Mouse (Mus musculus): ENCODE data around the gene Nfic. TPM values are rescaled to one million over a fixed set of nuclear protein-coding genes. Genes with fewer than 3 reads are reported as not detected.

The Nfic gene
- total RNA-seq, 2 experiments from 2014 or later = 60.0 to 60.1 TPM

GRCm38 (mm10) chr10:81430141-81430830 is 25.1 kb downstream of the Nfic start:
- peak overlapping the region; percentile 83 for H3K4me3 ChIP-seq
- DNase-seq (ENCODE audit: low spot score in 2 of 2) = peak in 1 of 2 experiments; percentile 75
- peak overlapping the region; percentile 99 for H3K27ac ChIP-seq
- TF ChIP-seq CTCF (conservative IDR thresholded peaks at IDR 0.05) = no peak

- Histone ChIP-seq H3K4me3 (peak overlapping the region; percentile 83), H3K27ac (peak overlapping the region; percentile 99)
- no peak for TF ChIP-seq CTCF (conservative IDR thresholded peaks at IDR 0.05)
- DNase-seq (ENCODE audit: low spot score in 2 of 2) = peak in 1 of 2 experiments; percentile 54
Observed at GRCm38 (mm10) chr10:81429605-81430061, 25.8 kb downstream of the Nfic start.

- no peak for TF ChIP-seq CTCF (conservative IDR thresholded peaks at IDR 0.05)
- no peak for DNase-seq (ENCODE audit: low spot score in 2 of 2)
- Histone ChIP-seq H3K27ac (peak overlapping the region; percentile 99), H3K4me3 (no peak overlapping the region)
Observed at GRCm38 (mm10) chr10:81429092-81429491, 26.3 kb downstream of the Nfic start.

GRCm38 (mm10) chr10:81428507-81428870 is 26.9 kb downstream of the Nfic start:
- Histone ChIP-seq H3K4me3 (no peak overlapping the region), H3K27ac (no peak overlapping the region)
- DNase-seq (ENCODE audit: low spot score in 2 of 2) = no peak
- no peak for TF ChIP-seq CTCF (conservative IDR thresholded peaks at IDR 0.05)

GRCm38 (mm10) chr10:81427804-81428506 is 27.5 kb downstream of the Nfic start:
- DNase-seq (ENCODE audit: low spot score in 2 of 2) = no peak
- Histone ChIP-seq H3K4me3 (no peak overlapping the region), H3K27ac (peak overlapping the region; percentile 95; the same call in 1 of the 2 replicates)
- TF ChIP-seq CTCF (conservative IDR thresholded peaks at IDR 0.05) = no peak

- DNase-seq (ENCODE audit: low spot score in 2 of 2) = peak in 1 of 2 experiments; percentile 12
- Histone ChIP-seq H3K27ac (peak overlapping the region; percentile 95), H3K4me3 (peak overlapping the region; percentile 82)
- no peak for TF ChIP-seq CTCF (conservative IDR thresholded peaks at IDR 0.05)
Observed at GRCm38 (mm10) chr10:81427327-81427726, 28.1 kb downstream of the Nfic start.

GRCm38 (mm10) chr10:81426897-81427296 is 28.5 kb downstream of the Nfic start:
- Histone ChIP-seq H3K4me3 (peak overlapping the region; percentile 82), H3K27ac (peak overlapping the region; percentile 95)
- peak in 1 of 2 experiments; percentile 44 for DNase-seq (ENCODE audit: low spot score in 2 of 2)
- TF ChIP-seq CTCF (conservative IDR thresholded peaks at IDR 0.05) = no peak

GRCm38 (mm10) chr10:81426081-81426671 is 29.3 kb downstream of the Nfic start:
- DNase-seq (ENCODE audit: low spot score in 2 of 2) = peak in 1 of 2 experiments; percentile 12
- H3K27ac ChIP-seq = peak overlapping the region; percentile 95

GRCm38 (mm10) chr10:81425236-81425850 is 30.1 kb downstream of the Nfic start:
- no peak for TF ChIP-seq CTCF (conservative IDR thresholded peaks at IDR 0.05)
- peak overlapping the region; percentile 83 for H3K27ac ChIP-seq
- peak overlapping the region; percentile 82 for H3K4me3 ChIP-seq
- peak; percentile 6 to 21 for DNase-seq (ENCODE audit: low spot score in 2 of 2)

More at GRCm38 (mm10) chr10:81426081-81426671, 29.3 kb downstream of the Nfic start:
- TF ChIP-seq CTCF (conservative IDR thresholded peaks at IDR 0.05) = no peak
- peak overlapping the region; percentile 82 for H3K4me3 ChIP-seq

GRCm38 (mm10) chr10:81424246-81425051 is 31.0 kb downstream of the Nfic start:
- DNase-seq (ENCODE audit: low spot score in 2 of 2) = peak; percentile 3 to 17
- no peak for TF ChIP-seq CTCF (conservative IDR thresholded peaks at IDR 0.05)
- Histone ChIP-seq H3K27ac (peak overlapping the region; percentile 83), H3K4me3 (peak overlapping the region; percentile 82; the same call in 1 of the 2 replicates)

GRCm38 (mm10) chr10:81423476-81424245 is 31.8 kb downstream of the Nfic start:
- peak overlapping the region; percentile 83 for H3K27ac ChIP-seq
- TF ChIP-seq CTCF (conservative IDR thresholded peaks at IDR 0.05) = no peak
- DNase-seq (ENCODE audit: low spot score in 2 of 2) = no peak
- no peak overlapping the region; the same call in 1 of the 2 replicates for H3K4me3 ChIP-seq
